Mouse (Mus musculus) frontal cortex, postnatal 10 days (tissue): ENCODE data around the gene AY761184.
"Not testable (repeated sequence)": the region's sequence is repeated elsewhere in the genome, so short reads cannot be mapped to it uniquely, and the experiment has no call there.

ENCODE experiments used
- DNase-seq, 2 experiments: peaks; one replicate each; pipeline ENCODE4 v3.0.0; 2022; ENCODE audit warnings: low spot score in 2 of 2, mixed read lengths in 1 of 2

The AY761184 gene

GRCm38 (mm10) chr8:21703545-21703944 is at the start of gene AY761184:
Gene AY761184 (minus strand): TSS chr8:21703645.
- not testable (repeated sequence) for DNase-seq

GRCm38 (mm10) chr8:21665497-21665896 is 37.9 kb downstream of the AY761184 start, which contains the start of gene Defa34:
Gene Defa34 (plus strand): TSS chr8:21665797.
- DNase-seq = not testable (repeated sequence)

- not testable (repeated sequence) for DNase-seq
Observed at GRCm38 (mm10) chr8:21655480-21655879, 48.0 kb downstream of the AY761184 start, which contains the start of gene Defa17. Gene Defa17 (plus strand): TSS chr8:21655780.
